Mouse (Mus musculus) spleen, postnatal 10 days (tissue): Measurements from ENCODE around the gene Cby3.

Experiments
- DNase-seq, 2 experiments: peaks; one replicate each; pipeline ENCODE4 v3.0.0; 2021 to 2022; ENCODE audit warnings: low spot score in 2 of 2

The Cby3 gene

GRCm38 (mm10) chr11:50389011-50389410 is 34.7 kb downstream of the Cby3 start:
- DNase-seq: no peak

- no peak for DNase-seq
Measured at GRCm38 (mm10) chr11:50389616-50390015, 35.4 kb downstream of the Cby3 start.

- no peak for DNase-seq
Measured at GRCm38 (mm10) chr11:50391272-50391960, 37.2 kb downstream of the Cby3 start.

- no peak for DNase-seq
Measured at GRCm38 (mm10) chr11:50393306-50393705, 39.0 kb downstream of the Cby3 start.

- DNase-seq: no peak
Measured at GRCm38 (mm10) chr11:50394731-50395130, 40.5 kb downstream of the Cby3 start.

GRCm38 (mm10) chr11:50396766-50397307 is 42.6 kb downstream of the Cby3 start:
- DNase-seq: no peak

GRCm38 (mm10) chr11:50397316-50397715 is 43.1 kb downstream of the Cby3 start:
- DNase-seq: no peak

- DNase-seq: no peak
Measured at GRCm38 (mm10) chr11:50398803-50399202, 44.5 kb downstream of the Cby3 start.

GRCm38 (mm10) chr11:50402481-50402880 is 48.2 kb downstream of the Cby3 start:
- DNase-seq: no peak

- no peak for DNase-seq
Measured at GRCm38 (mm10) chr11:50403367-50404014, 49.2 kb downstream of the Cby3 start.

GRCm38 (mm10) chr11:50407235-50407634 is 53.0 kb downstream of the Cby3 start:
- DNase-seq: no peak
